Mouse (Mus musculus) CH12.LX (cell line): Measurements from ENCODE around the gene Tnfrsf21. TPM values are rescaled to one million over a fixed set of nuclear protein-coding genes. Genes with fewer than 3 reads are reported as not detected.

Experiments used
- DNase-seq: peaks from one replicate; pipeline ENCODE4 v3.0.0-alpha.2; 2013; ENCODE audit errors: extremely low read depth
- H3K27ac ChIP-seq: 2 replicates; pipeline ENCODE4 v1.5.1; 2012; ENCODE audit warnings: low read depth, mild to moderate bottlenecking, control low read depth, moderate library complexity; ENCODE audit not compliant: insufficient read depth
- H3K27me3 ChIP-seq: replicated peaks from 2 replicates; pipeline ENCODE3; 2012; ENCODE audit warnings: inconsistent platforms
- H3K36me3 ChIP-seq, 2 experiments: replicated peaks in 1 of 2; 2 replicates each; pipeline versions ENCODE3 to v1.6.1; 2012; ENCODE audit warnings: inconsistent platforms in 1 of 2, low read length in 1 of 2, mild to moderate bottlenecking in 1 of 2, mixed read lengths in 1 of 2, moderate library complexity in 1 of 2; ENCODE audit not compliant: control insufficient read depth in 1 of 2, insufficient read depth in 1 of 2
- H3K4me1 ChIP-seq, 2 experiments: 2 replicates each; pipeline ENCODE4 v1.6.1; 2012; ENCODE audit warnings: inconsistent platforms in 1 of 2, moderate library complexity in 1 of 2; ENCODE audit not compliant: insufficient read depth in 2 of 2, control insufficient read depth in 1 of 2
- H3K4me2 ChIP-seq: 2 replicates; pipeline ENCODE4 v1.6.1; 2012; ENCODE audit warnings: low read depth, mild to moderate bottlenecking, control low read depth; ENCODE audit not compliant: poor library complexity, insufficient read depth, severe bottlenecking
- H3K4me3 ChIP-seq, 3 experiments: fragments of 150-350 bp in 1 of 3; sonication (generic) in 1 of 3; replicated peaks in 1 of 3; 2 replicates each; pipeline versions ENCODE3 to v1.5.1; 2011 to 2012; ENCODE audit warnings: low read depth in 2 of 3, low read length in 2 of 3, mild to moderate bottlenecking in 2 of 3, moderate library complexity in 2 of 3, control low read depth in 1 of 3, improper control_type of control experiment in 1 of 3, inconsistent platforms in 1 of 3, mixed read lengths in 1 of 3; ENCODE audit not compliant: poor library complexity in 1 of 3
- H3K79me2 ChIP-seq: replicated peaks from 2 replicates; pipeline ENCODE4 v1.6.1; 2012; ENCODE audit warnings: mild to moderate bottlenecking, moderate library complexity; ENCODE audit not compliant: control insufficient read depth, poor library complexity, insufficient read depth, severe bottlenecking; ENCODE audit errors: extremely low read depth
- H3K9ac ChIP-seq: 2 replicates; pipeline ENCODE4 v1.6.1; 2012; ENCODE audit warnings: low read depth, mild to moderate bottlenecking, control low read depth, moderate library complexity; ENCODE audit not compliant: insufficient read depth
- H3K9me3 ChIP-seq: replicated peaks from 2 replicates; pipeline ENCODE3; 2012; ENCODE audit warnings: low read length, inconsistent platforms, mixed read lengths
- BHLHE40 ChIP-seq: IDR thresholded peaks from 2 replicates; pipeline ENCODE4 v1.6.1; 2011; ENCODE audit warnings: mild to moderate bottlenecking, low read depth, low read length, improper control_type of control experiment
- CHD1 ChIP-seq: IDR thresholded peaks from 2 replicates; pipeline ENCODE4 v1.6.1; 2012; ENCODE audit warnings: low read depth, low read length, improper control_type of control experiment, inconsistent platforms
- EP300 ChIP-seq: IDR thresholded peaks from 2 replicates; pipeline ENCODE4 v1.6.1; 2011; ENCODE audit warnings: low read length, improper control_type of control experiment
- MAFK ChIP-seq: IDR thresholded peaks from 2 replicates; pipeline ENCODE4 v1.6.1; 2011; ENCODE audit warnings: low read length, improper control_type of control experiment; ENCODE audit not compliant: insufficient replicate concordance
- MXI1 ChIP-seq: IDR thresholded peaks from 2 replicates; pipeline ENCODE4 v1.6.1; 2011; ENCODE audit warnings: mild to moderate bottlenecking, low read depth, low read length, improper control_type of control experiment
- NELFE ChIP-seq: IDR thresholded peaks from 2 replicates; pipeline ENCODE4 v1.6.1; 2011; ENCODE audit warnings: low read depth, low read length, improper control_type of control experiment
- PAX5 ChIP-seq: IDR thresholded peaks from 2 replicates; pipeline ENCODE4 v1.6.1; 2012; ENCODE audit warnings: low read length, inconsistent platforms, mixed read lengths
- POLR2A ChIP-seq: IDR thresholded peaks from 2 replicates; pipeline ENCODE4 v1.6.1; 2011; ENCODE audit warnings: low read depth, mild to moderate bottlenecking, improper control_type of control experiment, low read length
- RAD21 ChIP-seq: IDR thresholded peaks from 2 replicates; pipeline ENCODE4 v1.6.1; 2011; ENCODE audit warnings: low read depth, mild to moderate bottlenecking, low read length, improper control_type of control experiment, moderate library complexity
- SIN3A ChIP-seq: IDR thresholded peaks from 2 replicates; pipeline ENCODE4 v1.6.1; 2012; ENCODE audit warnings: low read length, improper control_type of control experiment, inconsistent platforms
- TCF12 ChIP-seq: IDR thresholded peaks from 2 replicates; pipeline ENCODE4 v1.6.1; 2014; ENCODE audit warnings: low read depth, mild to moderate bottlenecking, inconsistent platforms, low read length, improper control_type of control experiment
- UBTF ChIP-seq: IDR thresholded peaks from 2 replicates; pipeline ENCODE4 v1.6.1; 2012; ENCODE audit warnings: low read depth, mild to moderate bottlenecking, inconsistent platforms, low read length, improper control_type of control experiment, moderate library complexity
- USF2 ChIP-seq: conservative IDR thresholded peaks from 2 replicates; pipeline ENCODE4 v1.6.1; 2011; ENCODE audit warnings: low read depth, low read length, improper control_type of control experiment
- dilution Hi-C: fragments of 300-500 bp; cut with MboI; formaldehyde crosslinking; loops from 2 replicates; pipeline ENCODE4 v1.14.3; 2020; ENCODE audit warnings: low sequenced_read_pairs; ENCODE audit not compliant: extremely low pct_unique_long_range_greater_than_20kb, extremely low pct_ligation_motif_present
- in situ Hi-C: fragments of 300-500 bp; cut with MboI; formaldehyde crosslinking; loops from 3 replicates; pipeline ENCODE4 v1.14.3; 2019; ENCODE audit warnings: low sequenced_read_pairs, low pct_ligation_motif_present, low pct_unique_long_range_greater_than_20kb, mixed read lengths
- polyA plus RNA-seq: library from polyadenylated mRNA; unstranded; fragments of >175 nt; gene quantifications from 2 replicates; pipeline ENCODE4 v1.2.1, GENCODE M21; 2012; ENCODE audit warnings: low read depth; ENCODE audit not compliant: insufficient read length
- total RNA-seq, 2 experiments: library from RNA; depleted of rRNA; stranded (reverse); fragments of 300-350 nt in 1 of 2; fragments of >200 nt in 1 of 2; gene quantifications; 2 replicates each; pipeline ENCODE4 v1.2.3; 2012 to 2014

The Tnfrsf21 gene
- total RNA-seq (2012; rRNA removed) (not detected in 2 replicates), total RNA-seq (2014; rRNA removed) (0.14 TPM in 1 of 2 replicates, not detected in the other), polyA plus RNA-seq (0.10 and 0.14 TPM in 2 replicates)

DNA sequence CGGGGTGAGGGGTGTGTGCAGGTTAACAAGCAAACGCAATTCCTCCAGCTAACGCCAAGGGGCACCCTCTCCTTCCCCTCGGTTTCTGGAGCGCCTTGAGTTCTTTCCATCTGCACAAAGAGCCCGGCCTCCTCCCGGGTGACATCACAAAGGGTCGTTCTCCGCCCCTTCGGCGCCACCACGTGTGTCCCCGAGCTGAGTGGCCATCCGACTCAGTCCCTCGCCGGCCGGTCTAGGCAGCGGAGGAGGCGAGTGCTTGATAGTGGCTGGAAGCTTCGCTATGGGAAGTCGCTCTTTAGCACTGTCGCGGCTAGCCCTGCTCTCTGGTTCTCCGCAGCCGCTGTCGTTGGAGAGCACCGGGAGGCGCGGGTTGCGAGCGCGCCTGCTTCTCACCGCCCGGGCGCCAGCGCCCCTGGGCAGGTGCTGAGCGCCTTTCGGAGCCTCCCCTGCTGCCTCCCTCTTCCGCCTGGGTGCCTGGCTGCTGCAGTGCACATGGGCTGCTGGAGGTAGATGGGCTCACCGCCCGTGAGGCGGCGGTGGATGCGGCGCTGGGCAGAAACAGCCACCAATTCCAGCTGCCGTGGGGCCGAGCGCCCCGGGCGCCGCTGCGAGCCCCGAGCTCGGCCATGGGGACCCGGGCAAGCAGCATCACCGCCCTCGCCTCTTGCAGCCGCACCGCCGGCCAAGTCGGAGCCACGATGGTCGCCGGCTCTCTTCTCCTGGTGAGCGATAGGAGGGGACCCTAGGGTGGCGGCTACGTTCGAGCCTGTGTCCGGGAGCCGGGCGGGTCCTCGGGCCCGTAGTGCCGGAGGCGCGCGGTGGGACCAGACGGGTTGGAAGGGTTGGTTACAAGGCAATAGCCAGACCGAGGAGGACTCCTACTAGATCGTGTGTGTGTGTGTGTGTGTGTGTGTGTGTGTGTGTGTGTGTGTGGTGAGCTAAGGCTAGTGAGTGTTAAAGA, at the start of gene Tnfrsf21:
Gene Tnfrsf21, plus strand, starts transcription at position 185 of the 961 bp plus-strand sequence.
- Histone ChIP-seq H3K27ac (no peak within 1 kb of the TSS), H3K4me3 (no peak within 1 kb of the TSS), H3K79me2 (no peaks in the 10 kb centered on the region), H3K9me3 (peaks cover 17% of the 10 kb centered on the region), H3K36me3 (no peaks in the 10 kb centered on the region), H3K9ac (no peak within 1 kb of the TSS), H3K27me3 (no peaks in the 10 kb centered on the region), H3K4me1 (no peaks in the 10 kb centered on the region), H3K4me2 (no peak within 1 kb of the TSS)
- in situ Hi-C loops, result loop anchor here (25.0 kb wide), 1 partner anchor 221 kb away; no protein-coding TSS in a partner anchor
- no peak for DNase-seq
- TF ChIP-seq SIN3A (no peak), PAX5 (no peak)
- dilution Hi-C loops, result no loop called here

DNA sequence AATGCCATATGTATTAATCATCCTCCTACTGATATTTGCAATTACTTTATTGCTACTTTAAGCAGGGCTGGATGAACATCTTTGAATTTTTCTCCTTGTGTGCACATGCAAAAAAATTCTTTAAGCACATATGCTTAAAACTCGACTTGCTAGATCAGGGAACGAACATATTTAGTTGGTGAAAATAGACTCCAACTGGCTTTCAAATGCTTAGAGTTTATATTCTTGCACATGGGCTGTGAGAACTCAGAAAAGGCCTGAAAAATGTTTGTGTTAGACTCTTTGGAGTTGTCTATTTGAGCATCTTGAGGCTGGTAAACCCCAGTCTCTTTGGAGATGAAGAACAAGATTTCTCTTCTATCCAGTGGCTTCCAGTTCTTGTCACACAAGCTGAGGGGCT, 48.2 kb upstream of the Tnfrsf21 start:
- H3K4me1 ChIP-seq, result no peaks in the 10 kb centered on the region
- no peaks in the 10 kb centered on the region for H3K36me3 ChIP-seq
- peaks cover 4% of the 10 kb centered on the region for H3K9me3 ChIP-seq
- no peak overlapping the region for H3K4me3 ChIP-seq
- no peak overlapping the region for H3K27ac ChIP-seq
- H3K79me2 ChIP-seq, result no peaks in the 10 kb centered on the region
- dilution Hi-C loops, result no loop called here
- no peak for DNase-seq
- H3K4me2 ChIP-seq, result no peak overlapping the region
- no peak overlapping the region for H3K9ac ChIP-seq
- no peak for TF ChIP-seq CHD1
- TF ChIP-seq EP300, result no peak
- no peak for TF ChIP-seq NELFE
- no peak for TF ChIP-seq MAFK
- no peak for TF ChIP-seq TCF12
- no peak for TF ChIP-seq USF2
- no peak for TF ChIP-seq RAD21
- no peak for TF ChIP-seq POLR2A
- in situ Hi-C loops, result no loop called here
- H3K27me3 ChIP-seq, result no peaks in the 10 kb centered on the region

DNA sequence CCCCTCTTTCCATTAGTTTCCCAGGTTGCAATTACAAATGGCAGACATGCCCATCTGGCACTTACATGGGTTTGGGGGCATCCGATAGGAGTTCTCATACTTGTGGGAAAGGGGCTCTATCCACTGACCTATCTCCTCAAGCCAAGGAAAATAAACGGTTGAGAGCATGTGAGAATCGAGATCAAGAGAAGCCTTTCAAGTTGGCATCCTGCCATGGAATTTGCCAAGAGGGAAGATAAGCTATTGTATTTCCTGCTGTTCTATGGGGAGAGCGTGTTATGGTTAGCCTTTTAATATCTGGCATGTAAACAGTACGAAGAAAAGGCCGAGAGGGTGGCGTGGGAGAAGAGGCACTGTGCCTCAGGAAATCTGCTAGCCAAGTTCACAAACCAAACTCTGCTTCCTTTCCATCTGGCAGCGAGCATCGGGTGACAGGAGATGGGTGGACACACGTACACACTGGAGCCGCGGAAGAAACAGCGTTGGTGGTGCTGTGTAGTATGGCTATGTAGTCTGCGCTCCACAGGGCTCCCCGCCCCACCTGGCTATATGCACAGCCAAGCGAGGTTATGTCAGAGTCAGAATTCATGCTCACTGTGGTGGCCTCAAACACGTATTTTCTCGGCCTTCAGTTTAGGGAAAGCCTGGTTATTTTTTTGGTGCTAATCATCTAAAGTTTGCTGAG, 40.9 kb upstream of the Tnfrsf21 start:
- in situ Hi-C loops (no loop called here), dilution Hi-C loops (no loop called here)
- Histone ChIP-seq H3K4me2 (no peak overlapping the region), H3K27ac (no peak overlapping the region), H3K9ac (no peak overlapping the region), H3K36me3 (no peaks in the 10 kb centered on the region), H3K79me2 (no peaks in the 10 kb centered on the region), H3K27me3 (no peaks in the 10 kb centered on the region), H3K4me1 (no peaks in the 10 kb centered on the region), H3K9me3 (no peaks in the 10 kb centered on the region), H3K4me3 (no peak overlapping the region)
- no peak for DNase-seq
- TF ChIP-seq BHLHE40 (no peak), MXI1 (no peak), UBTF (no peak)
